Mouse (Mus musculus): ENCODE results near the gene Dusp27. TPM values are rescaled to one million over a fixed set of nuclear protein-coding genes. Genes with fewer than 3 reads are reported as not detected.

Gene Dusp27
- 0.04 and 0.05 TPM in 2 replicates for polyA plus RNA-seq (2012; rRNA removed; ENCODE audit: low replicate concordance)

GRCm38 (mm10) chr1:166127719-166128118, at the start of gene Dusp27:
Gene Dusp27 (minus strand): TSS chr1:166127922.

GRCm38 (mm10) chr1:166130224-166130860, 2.6 kb upstream of the Dusp27 start, which contains the start of gene Gpa33:
Gene Gpa33 (plus strand): TSS chr1:166130238.

Other genes with a start within 250 kb of the Dusp27 start
- 5.3 and 11.5 TPM in 2 replicates for gene Pou2f1, start 125.2 kb downstream of the Dusp27 start, polyA plus RNA-seq (2012; rRNA removed; ENCODE audit: low replicate concordance)
- 336 and 567 TPM in 2 replicates for gene Gpa33, start 2.3 kb upstream of the Dusp27 start, polyA plus RNA-seq (2012; rRNA removed; ENCODE audit: low replicate concordance)
- gene Mael, start 110.8 kb upstream of the Dusp27 start, polyA plus RNA-seq (2012; rRNA removed; ENCODE audit: low replicate concordance): not detected in 2 replicates
- 0.04 and 0.28 TPM in 2 replicates for gene Ildr2, start 126.2 kb upstream of the Dusp27 start, polyA plus RNA-seq (2012; rRNA removed; ENCODE audit: low replicate concordance)

Measured in duodenum, adult 2 months (tissue).